Mouse (Mus musculus): ENCODE data around the gene Galnt12.

DNA sequence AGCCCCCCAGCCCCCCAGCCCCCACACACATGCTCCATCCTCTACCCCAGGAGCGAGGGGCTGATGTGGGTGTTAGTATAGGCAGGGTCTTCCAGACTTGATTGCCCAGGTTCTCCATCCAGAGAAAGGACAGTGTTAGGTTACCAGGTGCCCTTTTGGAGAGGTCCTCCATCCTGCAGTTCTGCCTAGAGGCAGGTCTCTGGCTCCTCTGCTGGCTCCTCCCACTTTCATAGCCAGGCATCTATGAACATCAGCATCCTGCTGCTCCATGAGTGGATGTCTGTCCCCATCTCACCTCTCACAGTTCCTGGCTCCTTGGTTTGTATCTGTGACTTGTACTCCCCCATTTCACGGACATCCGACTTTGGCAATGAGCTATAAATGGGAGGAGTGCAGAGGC is 48.6 kb downstream of the Galnt12 start:
- TF ChIP-seq CTCF (IDR thresholded peaks at IDR 0.05) (no peak), POLR2A (IDR thresholded peaks at IDR 0.05; ENCODE audit: insufficient read depth, low read depth, low read length) (no peak), EP300 (IDR thresholded peaks at IDR 0.05; ENCODE audit: insufficient read depth, low read depth, low read length) (no peak)
